Mouse (Mus musculus) midbrain, embryonic 12.5 days (tissue): Measurements from ENCODE around the gene Ifna11. TPM values are rescaled to one million over a fixed set of nuclear protein-coding genes. Genes with fewer than 3 reads are reported as not detected.
"Not testable (repeated sequence)": the region's sequence is repeated elsewhere in the genome, so short reads cannot be mapped to it uniquely, and the experiment has no call there.

ENCODE experiments used
- ATAC-seq: fragments of 200-750 bp; cut with Nextera tagmentation; 2 replicates; pipeline ENCODE4 v1.8.0; 2017; ENCODE audit warnings: low read depth, moderate TSS enrichment, moderate library complexity; ENCODE audit not compliant: low FRiP score
- H3K27ac ChIP-seq: fragments of 300-500 bp; sonication (generic); replicated peaks from 2 replicates; pipeline ENCODE4 v1.5.1; 2016; ENCODE audit warnings: mild to moderate bottlenecking
- H3K27me3 ChIP-seq: fragments of 300-500 bp; sonication (generic); 2 replicates; pipeline ENCODE4 v1.6.1; 2016; ENCODE audit warnings: mild to moderate bottlenecking
- H3K36me3 ChIP-seq: fragments of 300-500 bp; sonication (generic); 2 replicates; pipeline ENCODE4 v1.6.1; 2016
- H3K4me1 ChIP-seq: fragments of 300-500 bp; sonication (generic); 2 replicates; pipeline ENCODE4 v1.6.1; 2016
- H3K4me2 ChIP-seq: fragments of 300-500 bp; sonication (generic); replicated peaks from 2 replicates; pipeline ENCODE4 v1.6.1; 2016; ENCODE audit warnings: mild to moderate bottlenecking, moderate library complexity
- H3K4me3 ChIP-seq: fragments of 300-500 bp; sonication (generic); 2 replicates; pipeline ENCODE4 v1.5.1; 2016; ENCODE audit warnings: mild to moderate bottlenecking
- H3K9ac ChIP-seq: fragments of 300-500 bp; sonication (generic); replicated peaks from 2 replicates; pipeline ENCODE4 v1.6.1; 2016; ENCODE audit warnings: mild to moderate bottlenecking, moderate library complexity
- H3K9me3 ChIP-seq: fragments of 300-500 bp; sonication (generic); 2 replicates; pipeline ENCODE4 v1.6.1; 2016; ENCODE audit warnings: mild to moderate bottlenecking
- WGBS: fragments of 180-500 bp; shearing (Covaris S2); methylation state at CpG from one replicate; pipeline ENCODE4 v1.1.7; 2016; 5-methylcytosine and 5-hydroxymethylcytosine counted together
- polyA plus RNA-seq: library from polyadenylated mRNA; unstranded; fragments of >200 nt; fragmentation: Nextera tagmentation; extraction: Ambion mirVana; gene quantifications from 2 replicates; pipeline ENCODE4 v1.2.1, GENCODE M21; 2016

The Ifna11 gene
- polyA plus RNA-seq, 1 experiment from 2014 or later, result not detected

- 28% methylated on average over 6 of the region's 7 CpGs for WGBS
- not testable (repeated sequence) for H3K9me3 ChIP-seq, H3K9ac ChIP-seq, H3K36me3 ChIP-seq, H3K4me2 ChIP-seq, H3K4me3 ChIP-seq, ATAC-seq, H3K27ac ChIP-seq, H3K27me3 ChIP-seq, H3K4me1 ChIP-seq
Observed at GRCm38 (mm10) chr4:88799365-88799764, 20.4 kb upstream of the Ifna11 start, which contains the start of gene Gm13285. Gm13285 (plus strand) TSS chr4:88799665.

- not testable (repeated sequence) for H3K27ac ChIP-seq, H3K27me3 ChIP-seq, ATAC-seq, H3K4me2 ChIP-seq, H3K4me1 ChIP-seq, H3K9ac ChIP-seq, H3K4me3 ChIP-seq, H3K36me3 ChIP-seq, H3K9me3 ChIP-seq
- no CpG with 5 or more reads among the region's 29 CpGs for WGBS
Observed at GRCm38 (mm10) chr4:88802954-88803353, 16.8 kb upstream of the Ifna11 start, which contains the start of gene Gm13287. Gm13287 (plus strand) TSS chr4:88803254.

DNA sequence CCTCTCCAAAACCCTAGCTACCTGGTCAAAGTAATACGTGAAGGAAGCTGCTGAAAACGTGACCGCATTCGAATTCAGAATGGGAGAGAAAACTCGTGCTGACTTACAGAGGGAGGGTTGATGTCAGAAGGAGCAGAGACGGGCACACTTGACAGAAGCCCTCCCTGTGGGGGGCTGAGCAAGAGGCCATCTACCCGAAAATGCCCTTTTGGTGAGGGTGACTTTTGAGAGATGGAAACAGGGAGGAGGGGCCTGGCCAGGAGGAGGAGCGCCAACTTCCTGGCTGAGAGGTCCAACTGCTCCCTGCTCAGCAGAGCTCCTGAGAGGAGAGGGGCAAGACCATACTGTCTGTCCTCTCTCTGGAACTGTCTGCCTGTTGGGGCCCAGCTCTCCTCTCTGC, 14.5 kb upstream of the Ifna11 start, which contains the start of gene Gm13288:
TSS of gene Gm13288 (plus strand) at position 301 of the 400 bp plus-strand sequence.
- H3K4me1 ChIP-seq, H3K27ac ChIP-seq, H3K9ac ChIP-seq, H3K9me3 ChIP-seq, H3K27me3 ChIP-seq, H3K36me3 ChIP-seq, ATAC-seq: not testable (repeated sequence)
- Histone ChIP-seq H3K4me3 (peak within 1 kb of the TSS; percentile 24; the same call in 1 of the 2 replicates), H3K4me2 (peak within 1 kb of the TSS; percentile 38)
- no CpG with 5 or more reads among the region's 8 CpGs for WGBS

GRCm38 (mm10) chr4:88805761-88806160, 14.0 kb upstream of the Ifna11 start:
- not testable (repeated sequence) for H3K27ac ChIP-seq, H3K9me3 ChIP-seq, H3K4me1 ChIP-seq, H3K36me3 ChIP-seq, ATAC-seq, H3K9ac ChIP-seq
- Histone ChIP-seq H3K4me3 (peak overlapping the region; percentile 24; the same call in 1 of the 2 replicates), H3K4me2 (peak overlapping the region; percentile 38), H3K27me3 (peaks cover 10% of the 10 kb centered on the region)
- 1% methylated on average over 13 of the region's 34 CpGs for WGBS

GRCm38 (mm10) chr4:88815928-88816327, 3.8 kb upstream of the Ifna11 start, which contains the start of gene Ifna7:
Ifna7 (plus strand) TSS chr4:88816228.
- no peak within 1 kb of the TSS for H3K4me2 ChIP-seq
- no peak within 1 kb of the TSS for H3K4me3 ChIP-seq
- 62% methylated on average over 3 of the region's 3 CpGs for WGBS
- no peaks in the 10 kb centered on the region for H3K9me3 ChIP-seq
- no peak within 1 kb of the TSS for H3K27ac ChIP-seq
- no peak within 1 kb of the TSS for H3K9ac ChIP-seq
- no peak for ATAC-seq
- peaks cover 1% of the 10 kb centered on the region; the same call in 1 of the 2 replicates for H3K27me3 ChIP-seq
- no peaks in the 10 kb centered on the region for H3K4me1 ChIP-seq
- H3K36me3 ChIP-seq, result no peaks in the 10 kb centered on the region

GRCm38 (mm10) chr4:88822995-88823394, 3.2 kb downstream of the Ifna11 start:
- no peak overlapping the region for H3K4me3 ChIP-seq
- no peaks in the 10 kb centered on the region for H3K27me3 ChIP-seq
- no peaks in the 10 kb centered on the region for H3K4me1 ChIP-seq
- H3K36me3 ChIP-seq, result no peaks in the 10 kb centered on the region
- H3K27ac ChIP-seq, result no peak overlapping the region
- ATAC-seq, result no peak
- H3K4me2 ChIP-seq, result no peak overlapping the region
- no peak overlapping the region for H3K9ac ChIP-seq
- H3K9me3 ChIP-seq, result no peaks in the 10 kb centered on the region
- 23% methylated on average over 4 of the region's 4 CpGs for WGBS

- H3K27ac ChIP-seq, H3K9ac ChIP-seq, H3K27me3 ChIP-seq, H3K9me3 ChIP-seq, H3K4me3 ChIP-seq, H3K4me1 ChIP-seq, H3K4me2 ChIP-seq, ATAC-seq, H3K36me3 ChIP-seq: not testable (repeated sequence)
Observed at GRCm38 (mm10) chr4:88827116-88827515, 7.4 kb downstream of the Ifna11 start, which contains the start of gene Ifna6. Ifna6 (plus strand) TSS chr4:88827416.

DNA sequence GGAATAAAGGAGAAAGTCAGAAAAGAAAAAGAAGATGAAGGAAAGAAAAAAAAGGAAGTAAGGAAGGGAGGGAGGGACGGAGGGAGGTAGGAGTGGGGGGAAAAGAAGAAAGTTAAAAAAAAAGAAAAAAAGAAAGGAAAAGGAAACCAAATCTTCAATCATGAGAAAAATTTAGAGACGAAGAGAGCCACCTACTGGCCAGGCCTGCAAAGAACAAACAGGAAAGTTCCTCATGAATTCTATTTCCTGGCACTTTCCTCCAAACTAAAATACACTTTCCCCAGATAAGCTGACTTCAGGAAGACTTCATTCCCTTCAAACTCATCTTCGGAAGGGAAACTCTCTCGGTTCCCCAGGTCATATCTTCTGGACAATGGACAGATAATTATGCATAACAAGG, 10.8 kb downstream of the Ifna11 start:
- Histone ChIP-seq H3K27ac (no peak overlapping the region), H3K4me3 (no peak overlapping the region), H3K36me3 (no peaks in the 10 kb centered on the region), H3K4me1 (no peaks in the 10 kb centered on the region), H3K4me2 (no peak overlapping the region), H3K27me3 (no peaks in the 10 kb centered on the region), H3K9ac (no peak overlapping the region), H3K9me3 (no peaks in the 10 kb centered on the region)
- ATAC-seq, result no peak
- 25% methylated on average over 4 of the region's 4 CpGs for WGBS

DNA sequence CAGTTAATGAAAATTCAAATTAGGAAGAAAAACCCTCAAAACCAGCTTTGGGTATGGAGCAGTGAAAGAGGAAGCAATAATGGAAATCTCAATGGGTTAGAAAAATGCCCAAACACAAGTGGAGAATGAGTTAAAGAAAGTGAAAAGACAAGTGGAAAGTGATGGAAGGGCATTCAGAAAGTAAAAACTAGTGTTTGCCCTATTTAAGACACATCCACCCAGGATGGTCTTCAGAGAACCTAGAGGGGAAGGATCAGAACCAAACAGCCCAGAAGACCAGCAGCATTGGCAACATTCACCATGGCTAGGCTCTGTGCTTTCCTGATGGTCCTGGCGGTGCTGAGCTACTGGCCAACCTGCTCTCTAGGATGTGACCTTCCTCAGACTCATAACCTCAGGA, 15.5 kb downstream of the Ifna11 start, which contains the start of gene Ifna5:
TSS of gene Ifna5 (plus strand) at position 301 of the 400 bp plus-strand sequence.
- H3K27me3 ChIP-seq, H3K4me3 ChIP-seq, H3K36me3 ChIP-seq, H3K9me3 ChIP-seq, ATAC-seq, H3K27ac ChIP-seq, H3K9ac ChIP-seq, H3K4me1 ChIP-seq, H3K4me2 ChIP-seq: not testable (repeated sequence)
- WGBS, result 75% methylated on average over 1 of the region's 1 CpGs

GRCm38 (mm10) chr4:88838828-88839227, 19.1 kb downstream of the Ifna11 start:
- no peak overlapping the region for H3K4me3 ChIP-seq
- no peak overlapping the region for H3K9ac ChIP-seq
- H3K27me3 ChIP-seq, result no peaks in the 10 kb centered on the region
- no peak overlapping the region for H3K4me2 ChIP-seq
- no peak for ATAC-seq
- H3K27ac ChIP-seq, result no peak overlapping the region
- no peaks in the 10 kb centered on the region for H3K9me3 ChIP-seq
- no peaks in the 10 kb centered on the region for H3K36me3 ChIP-seq
- 41% methylated on average over 3 of the region's 3 CpGs for WGBS
- no peaks in the 10 kb centered on the region for H3K4me1 ChIP-seq

DNA sequence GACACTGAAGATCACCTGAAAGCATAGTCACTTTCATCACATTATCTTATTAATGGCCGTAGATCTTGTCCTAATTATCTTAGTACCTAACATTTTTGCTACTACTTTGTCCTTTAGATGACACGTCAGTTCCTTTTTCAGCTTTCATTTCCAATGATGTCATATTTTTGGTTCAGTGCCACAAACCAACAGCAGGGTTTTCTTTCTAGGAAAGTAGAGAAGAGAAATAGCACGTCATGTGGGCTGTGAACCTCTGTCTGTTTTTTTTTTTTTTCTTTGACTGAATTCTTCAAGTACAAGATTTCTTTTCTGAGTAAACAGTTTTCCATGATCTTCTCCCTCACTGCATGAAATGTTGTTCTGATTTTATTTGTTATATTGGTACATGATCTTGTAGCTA, 20.3 kb downstream of the Ifna11 start:
- Histone ChIP-seq H3K36me3 (no peaks in the 10 kb centered on the region), H3K9me3 (no peaks in the 10 kb centered on the region), H3K27me3 (no peaks in the 10 kb centered on the region), H3K4me2 (no peak overlapping the region), H3K4me3 (no peak overlapping the region), H3K9ac (no peak overlapping the region), H3K4me1 (no peaks in the 10 kb centered on the region), H3K27ac (no peak overlapping the region)
- WGBS, result 83% methylated on average over 3 of the region's 3 CpGs
- no peak for ATAC-seq

- WGBS, result 38% methylated on average over 2 of the region's 2 CpGs
- ATAC-seq, result no peak
Observed at GRCm38 (mm10) chr4:88841438-88841911, 21.7 kb downstream of the Ifna11 start, which contains the start of gene Ifna4. Ifna4 (plus strand) TSS chr4:88841861.

DNA sequence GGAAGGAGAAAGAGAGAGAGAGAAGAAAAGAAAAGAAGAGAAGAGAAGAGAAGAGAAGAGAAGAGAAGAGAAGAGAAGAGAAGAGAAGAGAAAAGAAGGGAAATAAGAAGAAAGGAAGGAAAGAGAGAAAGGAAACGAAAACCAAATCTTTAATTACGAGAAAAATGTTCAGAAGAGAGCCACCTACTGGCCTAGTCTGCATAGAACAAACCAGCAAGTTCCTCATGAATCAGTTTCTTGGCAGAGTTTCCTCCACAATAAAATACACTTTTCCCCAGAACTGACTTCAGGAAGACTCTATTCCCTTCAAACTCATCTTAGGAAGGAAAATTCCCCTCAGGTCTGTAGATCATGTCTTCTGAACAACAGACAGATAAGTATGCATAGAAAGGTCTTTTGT, 25.6 kb downstream of the Ifna11 start:
- Histone ChIP-seq H3K27me3 (no peaks in the 10 kb centered on the region), H3K9me3 (no peaks in the 10 kb centered on the region), H3K9ac (no peak overlapping the region), H3K4me2 (no peak overlapping the region; the same call in 1 of the 2 replicates), H3K4me3 (no peak overlapping the region), H3K4me1 (no peaks in the 10 kb centered on the region), H3K27ac (no peak overlapping the region), H3K36me3 (no peaks in the 10 kb centered on the region)
- 61% methylated on average over 2 of the region's 2 CpGs for WGBS
- no peak for ATAC-seq

More at GRCm38 (mm10) chr4:88841438-88841911, 21.7 kb downstream of the Ifna11 start, which contains the start of gene Ifna4:
- Histone ChIP-seq H3K4me1 (no peaks in the 10 kb centered on the region), H3K27me3 (no peaks in the 10 kb centered on the region), H3K36me3 (no peaks in the 10 kb centered on the region), H3K4me3 (no peak within 1 kb of the TSS), H3K4me2 (no peak within 1 kb of the TSS), H3K9me3 (no peaks in the 10 kb centered on the region), H3K9ac (no peak within 1 kb of the TSS), H3K27ac (no peak within 1 kb of the TSS)
